Mouse (Mus musculus) B cell, adult 2 months (primary cell): ENCODE results near the gene Ube2q1.

Experiments
- DNase-seq, 2 experiments: peaks; one replicate each; pipeline ENCODE4 v3.0.0; 2022

The Ube2q1 gene

GRCm38 (mm10) chr3:89772968-89773709 is at the start of gene Ube2q1:
Ube2q1 (plus strand) TSS chr3:89773616.
- DNase-seq, result peak; percentile 97

- DNase-seq, result peak; percentile 63 to 65
Measured at GRCm38 (mm10) chr3:89727028-89727427, 46.4 kb upstream of the Ube2q1 start.

- DNase-seq, result peak; percentile 15 to 18
Measured at GRCm38 (mm10) chr3:89728848-89729247, 44.6 kb upstream of the Ube2q1 start.

- DNase-seq, result peak; percentile 89 to 92
Measured at GRCm38 (mm10) chr3:89730350-89731331, 42.8 kb upstream of the Ube2q1 start.

- no peak for DNase-seq
Measured at GRCm38 (mm10) chr3:89732091-89732490, 41.3 kb upstream of the Ube2q1 start.

GRCm38 (mm10) chr3:89738509-89738908 is 34.9 kb upstream of the Ube2q1 start:
- DNase-seq, result no peak

- DNase-seq, result no peak
Measured at GRCm38 (mm10) chr3:89752307-89752706, 21.1 kb upstream of the Ube2q1 start.

GRCm38 (mm10) chr3:89755283-89755682 is 18.1 kb upstream of the Ube2q1 start:
- no peak for DNase-seq

- no peak for DNase-seq
Measured at GRCm38 (mm10) chr3:89757851-89758250, 15.6 kb upstream of the Ube2q1 start.

GRCm38 (mm10) chr3:89759786-89760185 is 13.6 kb upstream of the Ube2q1 start:
- no peak for DNase-seq

GRCm38 (mm10) chr3:89764119-89764724 is 9.2 kb upstream of the Ube2q1 start, which contains the start of gene Chrnb2:
Chrnb2 (minus strand) TSS chr3:89764632.
- peak; percentile 82 to 86 for DNase-seq

GRCm38 (mm10) chr3:89769584-89769983 is 3.8 kb upstream of the Ube2q1 start:
- no peak for DNase-seq

- no peak for DNase-seq
Measured at GRCm38 (mm10) chr3:89770425-89771002, 2.9 kb upstream of the Ube2q1 start.

- peak; percentile 88 to 91 for DNase-seq
Measured at GRCm38 (mm10) chr3:89772588-89772967, 838 bp upstream of the Ube2q1 start.

GRCm38 (mm10) chr3:89773740-89774211 is 360 bp downstream of the Ube2q1 start:
- DNase-seq, result peak in 1 of 2 experiments; percentile 49

GRCm38 (mm10) chr3:89774236-89774960 is 982 bp downstream of the Ube2q1 start:
- DNase-seq, result peak; percentile 52

GRCm38 (mm10) chr3:89776001-89776400 is 2.6 kb downstream of the Ube2q1 start:
- no peak for DNase-seq

- no peak for DNase-seq
Measured at GRCm38 (mm10) chr3:89780102-89780501, 6.7 kb downstream of the Ube2q1 start.

- no peak for DNase-seq
Measured at GRCm38 (mm10) chr3:89781640-89782039, 8.2 kb downstream of the Ube2q1 start.

- peak; percentile 60 to 63 for DNase-seq
Measured at GRCm38 (mm10) chr3:89784991-89785753, 11.8 kb downstream of the Ube2q1 start.

GRCm38 (mm10) chr3:89786275-89786674 is 12.9 kb downstream of the Ube2q1 start:
- no peak for DNase-seq
